Mouse (Mus musculus) adrenal gland, adult 2 months (tissue): Measurements from ENCODE around the gene Krtdap. TPM values are rescaled to one million over a fixed set of nuclear protein-coding genes. Genes with fewer than 3 reads are reported as not detected.
"Not testable (repeated sequence)": the region's sequence is repeated elsewhere in the genome, so short reads cannot be mapped to it uniquely, and the experiment has no call there.

Source experiments
- DNase-seq: peaks from one replicate; pipeline ENCODE4 v3.0.0; 2021
- polyA plus RNA-seq: library from polyadenylated mRNA; depleted of rRNA; stranded (reverse); fragments of >200 nt; gene quantifications from 2 replicates; pipeline ENCODE4 v1.2.3, GENCODE M21; 2012
- total RNA-seq, 2 experiments: library from RNA; stranded (reverse); gene quantifications; 2 replicates each; pipeline ENCODE4 v1.2.3; 2021

The Krtdap gene
- total and polyA plus RNA-seq, 3 experiments = not detected

GRCm38 (mm10) chr7:30785721-30786546 lies 1.8 kb upstream of the Krtdap start:
- DNase-seq = no peak

- DNase-seq = no peak
Measured at GRCm38 (mm10) chr7:30790141-30790540, 2.4 kb downstream of the Krtdap start.

GRCm38 (mm10) chr7:30791921-30792320 lies 4.2 kb downstream of the Krtdap start:
- DNase-seq = no peak

GRCm38 (mm10) chr7:30794921-30795320 lies 7.2 kb downstream of the Krtdap start:
- DNase-seq = no peak

GRCm38 (mm10) chr7:30796790-30797189 lies 9.1 kb downstream of the Krtdap start:
- no peak for DNase-seq

- DNase-seq = no peak
Measured at GRCm38 (mm10) chr7:30800653-30801052, 13.0 kb downstream of the Krtdap start.

GRCm38 (mm10) chr7:30803256-30803655 lies 15.6 kb downstream of the Krtdap start:
- no peak for DNase-seq

- DNase-seq = no peak
Measured at GRCm38 (mm10) chr7:30804026-30804715, 16.5 kb downstream of the Krtdap start.

- DNase-seq = peak; percentile 52
Measured at GRCm38 (mm10) chr7:30805924-30806323, 18.2 kb downstream of the Krtdap start.

- no peak for DNase-seq
Measured at GRCm38 (mm10) chr7:30810319-30810718, 22.6 kb downstream of the Krtdap start.

GRCm38 (mm10) chr7:30811757-30812290 lies 24.1 kb downstream of the Krtdap start:
- DNase-seq = no peak

- DNase-seq = no peak
Measured at GRCm38 (mm10) chr7:30812291-30812807, 24.7 kb downstream of the Krtdap start.

- DNase-seq = no peak
Measured at GRCm38 (mm10) chr7:30820131-30820530, 32.4 kb downstream of the Krtdap start.

GRCm38 (mm10) chr7:30820854-30821445 lies 33.3 kb downstream of the Krtdap start:
- DNase-seq = no peak

- DNase-seq = no peak
Measured at GRCm38 (mm10) chr7:30821532-30821931, 33.8 kb downstream of the Krtdap start.

GRCm38 (mm10) chr7:30823675-30824074 lies 36.0 kb downstream of the Krtdap start, which contains the start of gene Ffar2:
Gene Ffar2, minus strand, starts transcription at chr7:30823775.
- DNase-seq = no peak

- DNase-seq = no peak
Measured at GRCm38 (mm10) chr7:30824306-30824705, 36.6 kb downstream of the Krtdap start.

GRCm38 (mm10) chr7:30826660-30827059 lies 39.0 kb downstream of the Krtdap start:
- no peak for DNase-seq

GRCm38 (mm10) chr7:30828871-30829270 lies 41.2 kb downstream of the Krtdap start:
- not testable (repeated sequence) for DNase-seq

GRCm38 (mm10) chr7:30829428-30829827 lies 41.7 kb downstream of the Krtdap start:
- no peak for DNase-seq

- DNase-seq = no peak
Measured at GRCm38 (mm10) chr7:30832261-30832660, 44.6 kb downstream of the Krtdap start.

- DNase-seq = not testable (repeated sequence)
Measured at GRCm38 (mm10) chr7:30832684-30833083, 45.0 kb downstream of the Krtdap start.
